Mouse (Mus musculus) myocyte (in vitro differentiated cells): ENCODE results near the gene Marveld1. TPM values are rescaled to one million over a fixed set of nuclear protein-coding genes. Genes with fewer than 3 reads are reported as not detected.

Source experiments
- H3K27me3 ChIP-seq: one replicate; pipeline ENCODE4 v1.6.1; 2011; ENCODE audit not compliant: control insufficient read depth, insufficient read depth, insufficient read length
- H3K36me3 ChIP-seq: one replicate; pipeline ENCODE4 v1.6.1; 2011; ENCODE audit not compliant: control insufficient read depth, insufficient read depth
- H3K4me2 ChIP-seq: one replicate; pipeline ENCODE4 v1.6.1; 2011; ENCODE audit warnings: low read depth, control low read depth
- H3K4me3 ChIP-seq: one replicate; pipeline ENCODE4 v1.5.1; 2011; ENCODE audit warnings: mild to moderate bottlenecking, control low read depth, moderate library complexity
- H3K79me2 ChIP-seq: one replicate; pipeline ENCODE4 v1.6.1; 2011; ENCODE audit not compliant: control insufficient read depth, insufficient read depth
- H3ac ChIP-seq: one replicate; pipeline ENCODE4 v1.6.1; 2011; ENCODE audit not compliant: control insufficient read depth, insufficient read length
- CEBPB ChIP-seq: IDR thresholded peaks from 2 replicates; pipeline ENCODE4 v1.6.1; 2011; ENCODE audit warnings: mild to moderate bottlenecking, moderate library complexity; ENCODE audit not compliant: poor library complexity, insufficient read depth, severe bottlenecking
- E2F4 ChIP-seq: IDR thresholded peaks from one replicate; pipeline ENCODE4 v1.6.1; 2011; ENCODE audit warnings: mild to moderate bottlenecking, control low read depth, moderate library complexity; ENCODE audit not compliant: insufficient read depth
- MAX ChIP-seq: IDR thresholded peaks from one replicate; pipeline ENCODE4 v1.6.1; 2011; ENCODE audit warnings: low read depth, mild to moderate bottlenecking, control low read depth
- MYOD1 ChIP-seq, 3 experiments: IDR thresholded peaks; one replicate each; pipeline ENCODE4 v1.6.1; 2011; ENCODE audit warnings: control low read depth in 2 of 3, low read depth in 2 of 3, mild to moderate bottlenecking in 2 of 3, moderate library complexity in 1 of 3; ENCODE audit not compliant: insufficient read length in 2 of 3, control insufficient read depth in 1 of 3
- MYOG ChIP-seq, 3 experiments: IDR thresholded peaks; one replicate each; pipeline ENCODE4 v1.6.1; 2011; ENCODE audit warnings: control low read depth in 2 of 3, low read depth in 2 of 3, mild to moderate bottlenecking in 2 of 3; ENCODE audit not compliant: insufficient read length in 2 of 3, control insufficient read depth in 1 of 3, insufficient read depth in 1 of 3
- POLR2A ChIP-seq: IDR thresholded peaks from one replicate; pipeline ENCODE4 v1.6.1; 2011; ENCODE audit warnings: low read depth, mild to moderate bottlenecking, control low read depth, moderate library complexity; ENCODE audit not compliant: insufficient read length
- POLR2AphosphoS2 ChIP-seq: IDR thresholded peaks from one replicate; pipeline ENCODE4 v1.6.1; 2011; ENCODE audit warnings: low read depth, control low read depth; ENCODE audit not compliant: insufficient read length
- REST ChIP-seq: IDR thresholded peaks from one replicate; pipeline ENCODE4 v1.6.1; 2011; ENCODE audit warnings: mild to moderate bottlenecking, control low read depth, moderate library complexity; ENCODE audit not compliant: insufficient read depth, insufficient read length
- SRF ChIP-seq: IDR thresholded peaks from one replicate; pipeline ENCODE4 v1.6.1; 2011; ENCODE audit warnings: low read depth; ENCODE audit not compliant: control insufficient read depth, insufficient read length
- TCF12 ChIP-seq: IDR thresholded peaks from one replicate; pipeline ENCODE4 v1.6.1; 2011; ENCODE audit warnings: mild to moderate bottlenecking, control low read depth; ENCODE audit not compliant: poor library complexity, insufficient read depth, severe bottlenecking
- TCF3 ChIP-seq: IDR thresholded peaks from one replicate; pipeline ENCODE4 v1.6.1; 2011; ENCODE audit warnings: low read depth, control low read depth; ENCODE audit not compliant: insufficient read length
- USF1 ChIP-seq: IDR thresholded peaks from one replicate; pipeline ENCODE4 v1.6.1; 2011; ENCODE audit warnings: low read depth, mild to moderate bottlenecking, control low read depth, moderate library complexity
- polyA plus RNA-seq: library from polyadenylated mRNA; unstranded; fragments of >200 nt; fragmentation: generic; extraction: Trizol; gene quantifications from one replicate; pipeline ENCODE4 v1.2.1, GENCODE M21; 2012; ENCODE audit warnings: missing spikeins

Marveld1 gene
- polyA plus RNA-seq, 1 experiment, result 36.1 TPM

GRCm38 (mm10) chr19:42118596-42118995 is 28.6 kb upstream of the Marveld1 start:
- Histone ChIP-seq H3K36me3 (peaks cover 44% of the 10 kb centered on the region), H3K27me3 (no peaks in the 10 kb centered on the region), H3K4me3 (no peak overlapping the region), H3ac (no peak overlapping the region), H3K79me2 (no peaks in the 10 kb centered on the region), H3K4me2 (no peak overlapping the region)
- no peak for TF ChIP-seq MYOD1 (IDR thresholded peaks at IDR 0.05; ENCODE audit: control insufficient read depth in 1 of 3, insufficient read length in 2 of 3, low read depth in 2 of 3)
- TF ChIP-seq MAX, result no peak
- TF ChIP-seq REST, result no peak
- TF ChIP-seq CEBPB, result no peak
- no peak for TF ChIP-seq MYOG (IDR thresholded peaks at IDR 0.05; ENCODE audit: control insufficient read depth in 1 of 3, insufficient read depth in 1 of 3, insufficient read length in 2 of 3, low read depth in 2 of 3)
- no peak for TF ChIP-seq POLR2AphosphoS2
- TF ChIP-seq TCF12, result no peak
- no peak for TF ChIP-seq USF1
- TF ChIP-seq TCF3, result no peak
- no peak for TF ChIP-seq SRF
- TF ChIP-seq POLR2A, result no peak
- no peak for TF ChIP-seq E2F4

DNA sequence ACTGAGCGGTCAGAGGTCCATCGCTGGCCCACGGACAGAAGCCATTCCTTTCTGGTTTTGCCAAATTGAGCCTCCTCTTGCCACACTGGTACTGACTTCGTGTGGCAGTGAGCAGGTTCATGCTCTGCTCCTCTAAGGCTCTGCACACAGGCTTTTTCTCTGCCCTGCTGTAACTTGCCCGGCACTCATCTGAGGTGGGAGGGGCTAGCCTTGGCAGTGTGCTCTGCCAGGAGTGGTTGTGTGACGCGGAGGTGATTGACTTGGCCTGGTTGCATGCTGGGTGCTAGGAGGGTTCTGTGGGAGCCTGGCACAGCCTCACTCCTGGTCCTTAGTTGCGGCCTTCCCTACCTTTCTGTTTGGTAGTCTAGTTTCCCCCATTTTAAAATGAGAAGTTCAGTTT is 26.7 kb upstream of the Marveld1 start:
- Histone ChIP-seq H3K4me3 (no peak overlapping the region), H3ac (no peak overlapping the region), H3K27me3 (no peaks in the 10 kb centered on the region), H3K79me2 (peaks cover 9% of the 10 kb centered on the region), H3K36me3 (peaks cover 51% of the 10 kb centered on the region), H3K4me2 (no peak overlapping the region)
- TF ChIP-seq MYOG (IDR thresholded peaks at IDR 0.05; ENCODE audit: control insufficient read depth in 1 of 3, insufficient read depth in 1 of 3, insufficient read length in 2 of 3, low read depth in 2 of 3) (no peak), TCF12 (no peak), POLR2A (no peak), POLR2AphosphoS2 (peak; percentile 25), TCF3 (no peak)

DNA sequence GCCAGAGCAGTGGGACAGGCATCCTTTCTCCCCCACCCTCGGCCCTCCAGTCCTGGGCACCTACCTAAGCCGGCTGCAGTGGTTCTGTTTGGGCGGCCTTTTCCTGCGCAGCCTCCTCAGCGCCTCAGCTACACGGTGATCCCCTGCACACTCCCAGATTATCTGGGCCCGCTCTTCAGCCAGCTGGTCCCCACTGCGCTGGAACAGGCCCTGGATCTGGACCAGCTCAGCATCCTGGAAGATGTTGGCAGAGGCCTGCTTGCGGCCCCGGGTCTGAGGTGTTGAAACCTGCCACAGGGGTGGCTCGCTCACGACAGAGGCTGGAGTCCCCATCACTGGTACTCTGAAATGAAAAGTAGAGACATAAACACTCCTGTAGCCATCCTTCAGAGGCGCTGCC is 22.5 kb upstream of the Marveld1 start:
- peaks cover 33% of the 10 kb centered on the region for H3K36me3 ChIP-seq
- H3K4me2 ChIP-seq, result no peak overlapping the region
- TF ChIP-seq MYOD1 (IDR thresholded peaks at IDR 0.05; ENCODE audit: control insufficient read depth in 1 of 3, insufficient read length in 2 of 3, low read depth in 2 of 3) (no peak), POLR2AphosphoS2 (peak; percentile 14)
- peaks cover 32% of the 10 kb centered on the region for H3K79me2 ChIP-seq
- H3K27me3 ChIP-seq, result no peaks in the 10 kb centered on the region
- H3K4me3 ChIP-seq, result peak overlapping the region; percentile 74
- H3ac ChIP-seq, result no peak overlapping the region

DNA sequence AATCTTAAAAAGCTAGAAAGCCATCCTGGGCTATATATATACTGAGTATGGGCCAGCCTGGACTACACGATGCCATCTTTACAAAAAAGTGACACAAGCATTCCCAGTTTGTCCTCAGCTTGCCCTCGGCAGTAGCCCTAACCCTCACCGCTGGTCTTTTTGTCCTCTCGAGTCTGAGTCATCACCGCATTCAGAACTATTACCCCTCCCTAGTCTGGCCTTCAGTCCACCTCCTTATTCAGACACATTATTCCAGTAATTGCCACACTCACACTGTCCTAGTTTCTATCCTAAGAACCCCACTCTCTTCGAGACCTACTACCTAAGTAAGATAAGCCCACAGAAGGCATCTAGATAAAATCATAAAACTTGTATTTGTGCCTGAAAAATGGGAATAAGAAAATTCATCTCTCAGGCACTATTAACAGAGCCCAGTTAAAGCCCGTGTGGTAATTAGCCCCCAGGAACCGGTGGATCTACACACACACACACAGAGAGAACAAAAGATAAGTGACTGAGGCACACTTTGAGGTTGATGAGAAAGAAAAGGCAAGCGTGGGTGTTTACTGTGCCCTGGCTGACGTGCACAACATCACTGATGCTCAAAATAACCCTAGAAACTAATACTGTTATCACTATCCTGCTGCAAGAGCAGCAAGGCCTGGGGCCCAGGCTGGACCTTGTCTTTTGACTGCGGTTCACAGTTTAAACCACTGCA is 21.5 kb upstream of the Marveld1 start:
- Histone ChIP-seq H3K79me2 (peaks cover 32% of the 10 kb centered on the region), H3K36me3 (peaks cover 32% of the 10 kb centered on the region), H3K4me3 (peak overlapping the region; percentile 74), H3ac (no peak overlapping the region), H3K27me3 (no peaks in the 10 kb centered on the region), H3K4me2 (peak overlapping the region; percentile 97)
- TF ChIP-seq TCF12, result no peak
- TF ChIP-seq CEBPB, result no peak
- peak; percentile 16 for TF ChIP-seq POLR2AphosphoS2

GRCm38 (mm10) chr19:42126219-42126605 is 21.0 kb upstream of the Marveld1 start:
- peak overlapping the region; percentile 74 for H3K4me3 ChIP-seq
- no peak overlapping the region for H3ac ChIP-seq
- TF ChIP-seq POLR2A (no peak), POLR2AphosphoS2 (peak; percentile 62)
- no peaks in the 10 kb centered on the region for H3K27me3 ChIP-seq
- peaks cover 26% of the 10 kb centered on the region for H3K36me3 ChIP-seq
- peaks cover 32% of the 10 kb centered on the region for H3K79me2 ChIP-seq
- peak overlapping the region; percentile 97 for H3K4me2 ChIP-seq

DNA sequence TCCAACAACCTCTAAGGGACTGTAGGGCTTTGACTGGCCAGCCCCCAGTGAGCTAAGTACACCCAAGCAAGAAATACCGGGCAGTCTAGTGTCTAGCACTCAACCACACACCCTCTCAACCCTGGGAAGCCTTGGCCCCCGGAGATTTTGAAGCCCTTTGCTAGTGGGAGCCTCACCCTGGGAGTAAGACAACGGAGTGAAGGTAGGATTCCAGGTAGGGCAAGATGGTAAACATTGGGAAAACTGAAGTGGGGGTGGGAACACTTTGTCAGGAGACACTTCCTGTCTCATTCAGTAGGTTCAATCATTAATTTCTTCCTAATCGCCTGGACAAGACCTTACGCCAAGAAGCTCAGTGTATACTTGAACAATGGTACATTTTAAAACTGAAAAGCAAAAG is 20.2 kb upstream of the Marveld1 start:
- Histone ChIP-seq H3ac (no peak overlapping the region), H3K79me2 (peaks cover 32% of the 10 kb centered on the region), H3K36me3 (peaks cover 20% of the 10 kb centered on the region), H3K4me2 (peak overlapping the region; percentile 97), H3K27me3 (no peaks in the 10 kb centered on the region), H3K4me3 (peak overlapping the region; percentile 74)
- TF ChIP-seq MYOG (IDR thresholded peaks at IDR 0.05; ENCODE audit: control insufficient read depth in 1 of 3, insufficient read depth in 1 of 3, insufficient read length in 2 of 3, low read depth in 2 of 3) (no peak), E2F4 (no peak), USF1 (no peak), MYOD1 (IDR thresholded peaks at IDR 0.05; ENCODE audit: control insufficient read depth in 1 of 3, insufficient read length in 2 of 3, low read depth in 2 of 3) (no peak), POLR2AphosphoS2 (no peak), MAX (no peak), SRF (no peak), POLR2A (no peak), CEBPB (no peak), REST (no peak), TCF12 (no peak), TCF3 (no peak)
